Mouse (Mus musculus) urinary bladder, postnatal 36 days (tissue): ENCODE data around the gene Ndufaf8.

Experiments
- DNase-seq, 2 experiments: peaks; one replicate each; pipeline ENCODE4 v3.0.0; 2022; ENCODE audit warnings: low spot score in 2 of 2, mixed read lengths in 1 of 2

Gene Ndufaf8

GRCm38 (mm10) chr11:120098588-120099511 lies at the start of gene Ndufaf8, which contains the start of gene Tepsin:
Gene Ndufaf8, plus strand, starts transcription at chr11:120098928.
Gene Tepsin, minus strand, starts transcription at chr11:120098731.
- peak; percentile 99 to 100 for DNase-seq

- DNase-seq: no peak
Observed at GRCm38 (mm10) chr11:120049067-120049466, 49.7 kb upstream of the Ndufaf8 start.

GRCm38 (mm10) chr11:120051124-120051811 lies 47.5 kb upstream of the Ndufaf8 start:
- DNase-seq: no peak

- no peak for DNase-seq
Observed at GRCm38 (mm10) chr11:120052274-120052673, 46.5 kb upstream of the Ndufaf8 start.

- DNase-seq: no peak
Observed at GRCm38 (mm10) chr11:120053846-120054245, 44.9 kb upstream of the Ndufaf8 start.

- no peak for DNase-seq
Observed at GRCm38 (mm10) chr11:120055953-120056732, 42.6 kb upstream of the Ndufaf8 start.

- DNase-seq: no peak
Observed at GRCm38 (mm10) chr11:120060634-120061033, 38.1 kb upstream of the Ndufaf8 start.

GRCm38 (mm10) chr11:120063326-120063725 lies 35.4 kb upstream of the Ndufaf8 start:
- no peak for DNase-seq

- DNase-seq: no peak
Observed at GRCm38 (mm10) chr11:120064006-120064667, 34.6 kb upstream of the Ndufaf8 start.

- no peak for DNase-seq
Observed at GRCm38 (mm10) chr11:120064668-120065040, 34.1 kb upstream of the Ndufaf8 start.

GRCm38 (mm10) chr11:120065291-120065690 lies 33.4 kb upstream of the Ndufaf8 start:
- DNase-seq: peak in 1 of 2 experiments; percentile 32

- DNase-seq: no peak
Observed at GRCm38 (mm10) chr11:120067834-120068233, 30.9 kb upstream of the Ndufaf8 start.

- DNase-seq: no peak
Observed at GRCm38 (mm10) chr11:120069261-120069660, 29.5 kb upstream of the Ndufaf8 start.

GRCm38 (mm10) chr11:120070286-120070930 lies 28.3 kb upstream of the Ndufaf8 start:
- DNase-seq: no peak

GRCm38 (mm10) chr11:120071065-120071464 lies 27.7 kb upstream of the Ndufaf8 start:
- DNase-seq: no peak

- DNase-seq: no peak
Observed at GRCm38 (mm10) chr11:120071731-120072320, 26.9 kb upstream of the Ndufaf8 start.

GRCm38 (mm10) chr11:120072986-120073647 lies 25.6 kb upstream of the Ndufaf8 start:
- DNase-seq: no peak

GRCm38 (mm10) chr11:120076191-120076590 lies 22.5 kb upstream of the Ndufaf8 start:
- no peak for DNase-seq

- DNase-seq: no peak
Observed at GRCm38 (mm10) chr11:120080282-120080681, 18.4 kb upstream of the Ndufaf8 start.
